Mouse (Mus musculus): Measurements from ENCODE around the gene Cartpt.
"Not testable (repeated sequence)": the region's sequence is repeated elsewhere in the genome, so short reads cannot be mapped to it uniquely, and the experiment has no call there.

The Cartpt gene

GRCm38 (mm10) chr13:99857336-99857735, 43.6 kb downstream of the Cartpt start:
- no peak for DNase-seq (ENCODE audit: low spot score in 2 of 2)

- DNase-seq (ENCODE audit: low spot score in 2 of 2), result no peak
Measured at GRCm38 (mm10) chr13:99855229-99855628, 45.7 kb downstream of the Cartpt start.

- DNase-seq (ENCODE audit: low spot score in 2 of 2), result no peak
Measured at GRCm38 (mm10) chr13:99853131-99853530, 47.8 kb downstream of the Cartpt start.

GRCm38 (mm10) chr13:99852416-99852815, 48.5 kb downstream of the Cartpt start:
- DNase-seq (ENCODE audit: low spot score in 2 of 2), result not testable (repeated sequence)

- no peak for DNase-seq (ENCODE audit: low spot score in 2 of 2)
Measured at GRCm38 (mm10) chr13:99851026-99851425, 49.9 kb downstream of the Cartpt start.

- DNase-seq (ENCODE audit: low spot score in 2 of 2), result peak in 1 of 2 experiments; percentile 17
Measured at GRCm38 (mm10) chr13:99849597-99849996, 51.3 kb downstream of the Cartpt start.

All from cerebellum, postnatal 4 days (tissue).